Mouse (Mus musculus) kidney, postnatal 25 days (tissue): ENCODE measurements around the gene Commd7.
A peak's percentile ranks its signal among the peaks of the same experiment; 100 is the strongest.
"Not testable (repeated sequence)": the region's sequence is repeated elsewhere in the genome, so short reads cannot be mapped to it uniquely, and the experiment has no call there.

Experiments used
- DNase-seq, 2 experiments: peaks; one replicate each; pipeline ENCODE4 v3.0.0; 2021; ENCODE audit warnings: mixed read lengths in 2 of 2

Commd7 gene

DNA sequence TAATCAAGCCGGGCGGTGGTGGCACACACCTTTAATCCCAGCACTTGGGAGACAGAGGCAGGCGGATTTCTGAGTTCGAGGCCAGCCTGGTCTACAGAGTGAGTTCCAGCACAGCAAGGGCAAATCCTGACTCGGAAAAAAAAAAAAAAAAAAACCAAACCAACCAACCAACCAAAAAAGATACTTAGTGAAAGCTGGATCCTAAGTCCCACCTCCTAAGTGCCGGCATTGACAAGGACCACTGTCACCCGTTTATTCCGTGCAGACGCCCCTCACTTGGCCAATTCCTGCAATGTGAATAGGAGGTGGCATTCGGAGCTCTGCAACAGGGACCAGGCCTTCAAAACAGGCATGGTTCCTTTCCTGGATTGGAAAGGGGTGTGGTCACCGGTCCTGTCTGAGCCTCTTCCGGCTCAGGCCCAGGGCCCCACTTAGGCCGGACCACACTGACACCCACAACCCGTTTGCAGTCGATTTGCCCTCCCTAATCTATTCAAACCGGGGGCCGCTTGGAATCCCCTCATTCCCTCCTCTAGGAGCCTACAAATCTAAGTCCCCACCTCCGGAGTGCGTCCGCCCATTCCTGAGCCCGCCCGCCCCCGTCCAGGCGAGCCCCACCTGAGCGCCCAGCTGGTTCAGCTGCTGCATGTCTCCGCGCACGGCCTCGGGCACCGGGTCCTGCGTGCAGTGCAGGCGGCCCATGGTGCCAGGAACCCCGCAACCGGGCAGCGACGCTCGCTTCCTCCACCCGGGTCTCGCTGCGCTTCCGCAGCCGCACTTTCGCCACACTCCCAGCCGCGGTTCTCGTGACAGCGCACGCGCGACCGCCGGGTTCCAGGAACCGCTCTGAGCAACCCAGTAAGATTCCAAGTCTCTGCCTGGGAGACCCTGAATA lies at the start of gene Commd7:
Gene Commd7 (minus strand): TSS at position 806 of the 895 bp plus-strand sequence.
- peak; percentile 91 for DNase-seq

DNA sequence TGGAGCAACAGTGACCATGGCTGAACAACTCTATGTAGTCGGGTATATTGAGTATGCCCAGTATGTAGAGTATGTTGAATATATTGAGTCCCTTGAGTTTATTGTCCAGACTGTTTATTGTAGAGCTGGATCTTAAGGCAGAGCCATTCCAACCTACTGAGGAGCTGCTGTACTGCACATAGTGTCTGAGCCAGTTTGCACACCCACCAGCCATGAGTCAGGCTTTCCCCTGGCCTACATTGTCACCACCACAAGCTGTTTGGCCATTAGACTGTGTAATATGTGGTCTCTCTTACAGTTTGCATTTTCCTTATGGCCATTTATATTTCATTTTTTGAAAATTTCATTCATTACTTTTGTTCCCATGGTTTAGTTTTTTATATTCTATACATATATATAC lies 47.4 kb upstream of the Commd7 start:
- no peak for DNase-seq

DNA sequence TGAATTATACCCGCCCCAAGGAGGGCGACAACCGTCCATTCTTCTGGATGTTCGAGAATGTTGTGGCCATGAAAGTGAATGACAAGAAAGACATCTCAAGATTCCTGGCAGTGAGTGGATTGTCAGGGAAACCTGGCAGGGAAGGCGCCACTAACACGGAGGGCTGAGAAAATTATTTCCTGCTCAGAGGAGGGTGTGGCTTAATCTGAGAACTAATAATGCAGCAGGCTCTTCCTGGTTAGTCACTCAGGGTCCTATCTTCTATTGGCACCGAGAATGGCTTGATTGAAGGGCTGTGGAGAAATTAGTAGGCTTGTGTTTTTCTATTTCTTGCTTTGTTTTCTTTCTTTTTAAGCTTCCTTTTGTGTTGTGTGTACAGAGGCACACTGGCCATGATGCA lies 45.0 kb upstream of the Commd7 start:
- DNase-seq, result no peak

DNA sequence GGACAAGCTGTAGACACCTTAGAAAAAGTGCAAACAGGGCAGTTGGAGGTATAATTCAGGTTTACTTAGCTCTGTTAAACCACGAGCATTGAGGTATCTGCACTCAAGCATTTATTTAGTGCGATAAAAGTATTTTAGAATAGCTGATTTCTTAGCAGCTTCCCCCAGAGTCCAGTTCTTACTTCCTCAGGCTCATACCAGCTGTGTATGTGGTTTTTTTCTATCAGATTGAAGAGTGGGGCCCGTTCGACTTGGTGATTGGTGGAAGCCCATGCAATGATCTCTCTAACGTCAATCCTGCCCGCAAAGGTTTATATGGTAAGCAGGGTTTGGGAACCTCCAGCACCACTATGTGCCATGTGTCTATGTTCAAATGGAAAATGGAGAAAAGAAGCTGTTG lies 44.4 kb upstream of the Commd7 start:
- no peak for DNase-seq

DNA sequence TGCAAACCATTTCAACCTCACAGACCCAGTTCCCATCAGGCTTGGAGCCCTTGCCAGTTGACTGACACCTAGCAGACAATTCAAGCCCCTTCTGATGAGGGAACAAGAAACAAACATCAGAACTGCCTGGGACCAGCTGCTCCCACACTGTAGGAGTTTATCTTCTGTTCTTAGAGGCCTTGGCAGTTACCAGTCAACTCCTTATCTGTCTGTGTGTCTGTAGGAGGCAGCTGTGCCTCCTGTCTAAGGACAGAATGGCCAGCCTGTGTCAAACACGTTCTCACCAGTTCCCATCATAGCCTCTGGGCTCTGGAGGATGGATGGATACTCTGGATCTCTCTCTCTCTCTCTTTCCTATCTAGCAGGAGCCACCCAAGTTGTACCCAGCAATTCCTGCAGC lies 42.8 kb upstream of the Commd7 start:
- not testable (repeated sequence) for DNase-seq

DNA sequence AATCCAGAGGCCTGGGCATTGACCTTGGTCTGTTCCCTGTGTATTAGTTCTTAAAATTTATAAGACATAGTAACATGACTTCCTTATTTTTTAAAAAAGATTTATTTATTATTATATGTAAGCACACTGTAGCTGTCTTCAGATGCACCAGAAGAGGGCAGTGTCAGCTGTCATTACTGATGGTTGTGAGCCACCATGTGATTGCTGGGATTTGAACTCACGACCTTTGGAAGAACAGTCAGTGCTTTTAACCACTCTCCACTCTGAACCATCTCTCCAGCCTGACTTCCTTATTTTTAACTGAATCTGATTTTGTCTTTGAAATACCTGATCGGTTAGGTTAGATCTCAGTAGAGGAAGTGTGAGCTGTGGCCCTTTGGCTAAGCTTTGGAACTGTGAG lies 40.0 kb upstream of the Commd7 start:
- DNase-seq, result no peak

DNA sequence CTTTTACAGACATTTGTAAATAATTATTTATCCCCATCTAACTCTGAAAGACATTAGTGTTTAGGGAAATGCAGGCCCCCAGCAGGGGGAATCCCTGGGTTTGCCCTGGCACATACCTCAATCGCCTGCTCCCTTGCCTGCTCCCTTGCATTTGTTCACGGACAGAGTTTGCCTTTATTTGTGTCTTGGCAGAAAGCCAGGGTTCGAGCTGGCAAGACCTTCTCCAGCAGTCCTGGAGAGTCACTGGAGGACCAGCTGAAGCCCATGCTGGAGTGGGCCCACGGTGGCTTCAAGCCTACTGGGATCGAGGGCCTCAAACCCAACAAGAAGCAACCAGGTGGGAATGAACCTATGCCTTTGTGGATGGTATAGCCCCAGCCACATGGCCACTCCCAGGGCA lies 37.5 kb upstream of the Commd7 start:
- DNase-seq, result no peak

DNA sequence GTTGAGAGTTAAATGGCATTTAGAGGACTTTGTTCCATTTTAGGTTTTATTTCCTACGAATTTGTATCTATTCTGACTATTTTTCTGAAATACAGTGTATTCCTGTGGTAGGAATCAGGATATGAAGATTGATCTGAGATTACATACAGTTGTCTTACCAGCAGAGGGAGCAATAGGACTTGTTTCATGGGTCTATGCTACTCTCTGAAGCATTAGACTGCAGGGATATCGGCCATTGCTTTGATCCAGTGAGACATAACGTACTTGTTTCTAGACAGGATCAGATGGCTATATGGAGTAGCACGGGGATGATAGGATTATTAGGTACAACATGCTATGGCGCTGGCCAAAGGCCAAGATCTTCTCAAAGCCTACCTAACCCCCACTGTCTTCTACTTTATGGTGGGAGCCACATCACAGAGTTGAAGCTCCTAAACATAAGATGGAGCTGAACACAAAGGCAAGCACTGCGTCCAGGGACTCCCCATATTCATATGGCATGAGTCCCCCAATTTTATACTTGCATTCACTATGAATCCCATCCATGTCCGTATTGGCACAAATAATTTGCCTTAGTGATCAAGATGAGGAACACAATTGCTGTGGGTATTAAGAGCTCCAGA lies 36.3 kb upstream of the Commd7 start:
- no peak for DNase-seq

DNA sequence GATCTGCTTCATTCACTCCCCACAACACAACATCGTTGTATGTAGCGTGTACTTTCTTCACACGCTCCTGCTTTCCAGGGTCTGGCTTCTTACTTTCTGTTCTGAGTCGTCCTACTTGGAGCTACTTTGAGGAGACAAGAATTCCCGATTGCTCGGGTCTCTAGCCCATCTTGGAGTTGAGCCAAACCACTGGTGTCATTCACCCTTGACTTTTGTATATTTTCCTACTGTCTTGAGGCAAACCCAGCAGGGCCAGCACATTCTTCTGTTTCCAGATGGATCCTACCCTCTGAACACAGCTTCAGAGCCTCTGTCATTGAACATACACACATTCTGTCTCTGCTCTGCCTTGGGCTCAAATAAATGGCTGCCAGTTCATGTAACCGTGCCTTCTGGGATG lies 32.8 kb upstream of the Commd7 start:
- peak in 1 of 2 experiments; percentile 23 for DNase-seq

DNA sequence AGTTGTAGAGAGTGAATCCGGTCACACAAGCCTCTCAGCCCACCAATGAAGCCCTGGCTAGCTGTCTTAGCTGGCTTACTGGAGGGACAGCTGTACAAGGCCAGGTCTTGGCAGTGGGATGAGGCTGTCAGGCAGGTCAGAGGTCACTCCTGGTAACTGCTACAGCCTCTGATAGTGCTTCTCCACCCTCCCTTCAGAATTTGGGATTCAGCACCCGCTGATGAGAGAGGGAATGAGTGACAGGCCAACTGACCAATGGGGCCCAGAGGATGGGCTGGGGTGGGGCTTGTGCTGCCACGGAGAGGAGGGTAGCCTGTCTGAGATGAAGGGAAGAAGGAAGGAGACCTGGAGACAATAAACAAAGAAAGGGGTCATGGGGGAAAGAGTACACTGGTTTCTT lies 28.0 kb upstream of the Commd7 start:
- no peak for DNase-seq

DNA sequence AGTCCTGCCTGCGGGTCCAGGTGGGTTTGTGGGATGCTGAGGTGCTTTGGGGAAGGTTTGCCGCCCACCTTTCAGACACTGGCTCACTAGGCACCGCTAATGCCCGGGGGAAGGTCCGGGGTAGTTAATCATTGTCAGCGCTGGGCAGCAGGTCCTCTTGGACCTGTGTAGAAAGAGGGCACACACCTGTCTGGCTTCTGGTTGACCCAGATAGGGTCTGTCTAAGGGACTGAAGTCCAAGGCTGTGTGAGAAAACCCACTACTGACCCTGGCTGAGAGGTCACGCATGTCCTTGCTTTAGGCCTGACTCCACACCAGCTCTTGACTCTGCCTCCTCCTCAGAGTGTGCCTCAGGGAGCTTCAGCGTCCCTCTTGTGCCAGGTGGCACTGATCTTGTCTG lies 25.1 kb upstream of the Commd7 start:
- DNase-seq, result not testable (repeated sequence)

DNA sequence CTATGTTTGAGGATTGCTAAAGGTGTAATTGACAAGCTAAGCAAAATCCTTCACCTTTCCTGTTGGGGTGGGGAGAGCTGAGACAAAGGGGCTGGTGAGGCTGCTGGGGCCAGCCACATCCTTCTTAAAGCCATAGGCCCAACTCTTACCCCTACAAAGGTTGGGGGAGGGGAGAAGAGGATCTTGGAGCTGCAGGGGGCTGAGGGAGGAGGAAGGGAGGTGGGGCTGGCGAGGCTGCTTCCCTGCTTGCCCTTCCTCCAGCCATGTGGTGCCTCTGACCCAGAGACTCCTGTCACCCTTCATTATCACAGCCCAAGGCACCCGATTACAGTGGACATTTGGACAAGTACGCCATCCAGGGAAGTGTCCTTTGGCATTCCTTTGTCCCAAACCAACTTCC lies 19.1 kb upstream of the Commd7 start:
- DNase-seq, result no peak

DNA sequence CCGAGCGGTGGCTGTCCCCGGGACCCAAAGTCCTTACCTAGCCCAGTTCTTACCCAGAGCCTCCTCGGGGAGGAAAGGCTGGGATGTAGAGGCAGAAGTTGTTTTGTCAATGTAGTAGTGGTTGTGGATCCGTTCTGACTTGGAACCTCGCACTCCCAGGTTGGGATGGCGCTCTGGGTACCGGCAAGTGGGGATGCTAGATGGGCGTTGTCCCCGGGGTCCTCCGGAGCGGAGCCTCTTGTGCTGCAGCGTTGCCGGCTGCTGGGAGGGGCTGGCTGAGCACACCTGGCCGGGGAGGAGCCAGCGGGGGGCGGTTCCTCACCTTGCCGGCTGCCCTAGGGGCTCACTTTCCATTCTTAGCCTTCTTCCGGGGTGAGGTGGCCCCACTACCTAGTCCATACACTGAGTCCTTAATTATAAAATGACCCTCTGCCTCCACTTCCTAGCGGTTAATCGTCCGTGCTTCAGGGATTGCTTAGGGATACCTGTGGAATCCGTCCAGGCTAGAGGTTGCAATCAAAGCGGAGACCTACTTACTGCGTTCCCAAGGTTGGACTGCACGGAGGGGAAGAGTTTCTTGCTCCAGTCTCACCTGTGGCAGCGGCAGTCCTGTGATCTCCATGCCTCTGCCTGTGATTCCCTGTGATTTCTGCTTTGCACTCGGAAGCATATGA lies 17.6 kb upstream of the Commd7 start:
- DNase-seq, result peak; percentile 49 to 66

DNA sequence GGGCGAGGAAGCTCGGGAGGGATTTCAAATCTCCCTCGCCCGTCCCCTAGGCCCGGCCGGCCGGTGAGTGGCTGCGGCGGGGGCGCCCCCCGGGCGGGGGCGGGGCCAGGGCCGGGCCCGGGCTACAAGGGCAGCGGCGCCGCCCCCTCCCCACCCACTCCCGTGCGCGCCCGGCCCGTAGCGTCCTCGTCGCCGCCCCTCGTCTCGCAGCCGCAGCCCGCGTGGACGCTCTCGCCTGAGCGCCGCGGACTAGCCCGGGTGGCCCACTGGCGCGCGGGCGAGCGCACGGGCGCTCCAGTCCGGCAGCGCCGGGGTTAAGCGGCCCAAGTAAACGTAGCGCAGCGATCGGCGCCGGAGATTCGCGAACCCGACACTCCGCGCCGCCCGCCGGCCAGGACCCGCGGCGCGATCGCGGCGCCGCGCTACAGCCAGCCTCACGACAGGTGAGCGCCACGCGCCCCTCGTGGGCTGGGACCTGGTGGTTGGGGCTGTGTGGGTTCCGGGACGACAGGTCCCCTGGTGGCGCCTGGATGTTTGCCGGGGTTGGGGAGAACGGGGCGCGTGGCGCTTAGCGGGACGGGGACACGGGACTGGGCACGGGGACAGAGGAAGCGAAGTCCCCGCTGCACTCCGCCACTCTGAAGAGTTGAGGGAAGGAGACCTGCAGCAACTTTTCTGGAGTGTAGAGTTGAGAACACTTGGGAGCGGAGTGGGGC lies 16.9 kb upstream of the Commd7 start, which contains the start of gene Dnmt3b:
Gene Dnmt3b (plus strand): TSS at position 153 of the 716 bp plus-strand sequence.
- peak; percentile 63 to 83 for DNase-seq

DNA sequence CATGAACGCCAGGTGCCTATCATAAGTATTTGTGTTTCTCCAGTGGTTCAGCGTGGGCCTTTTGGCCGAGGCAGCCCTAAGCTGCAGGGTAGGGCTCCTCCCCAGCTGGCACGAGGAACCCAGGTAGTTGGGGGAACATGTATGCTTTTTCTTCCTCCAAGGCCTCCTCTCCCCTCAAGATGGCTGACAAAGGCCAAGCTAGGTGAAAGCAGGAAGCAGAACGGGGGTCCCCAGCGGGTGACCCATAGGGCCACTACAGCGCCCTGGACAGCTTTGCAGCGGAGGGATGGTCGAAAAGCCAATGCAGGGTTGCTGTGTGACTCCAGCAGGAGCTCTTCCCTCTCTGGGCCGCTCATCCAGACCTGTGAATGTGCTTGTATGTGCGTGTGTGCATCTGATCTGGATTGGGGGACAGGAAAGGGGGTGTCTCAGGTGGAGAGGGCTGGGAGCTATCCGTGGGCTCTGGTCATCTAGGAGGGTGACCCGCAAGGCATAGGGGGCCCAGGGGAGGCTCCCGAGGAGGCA lies 16.3 kb upstream of the Commd7 start:
- no peak for DNase-seq

DNA sequence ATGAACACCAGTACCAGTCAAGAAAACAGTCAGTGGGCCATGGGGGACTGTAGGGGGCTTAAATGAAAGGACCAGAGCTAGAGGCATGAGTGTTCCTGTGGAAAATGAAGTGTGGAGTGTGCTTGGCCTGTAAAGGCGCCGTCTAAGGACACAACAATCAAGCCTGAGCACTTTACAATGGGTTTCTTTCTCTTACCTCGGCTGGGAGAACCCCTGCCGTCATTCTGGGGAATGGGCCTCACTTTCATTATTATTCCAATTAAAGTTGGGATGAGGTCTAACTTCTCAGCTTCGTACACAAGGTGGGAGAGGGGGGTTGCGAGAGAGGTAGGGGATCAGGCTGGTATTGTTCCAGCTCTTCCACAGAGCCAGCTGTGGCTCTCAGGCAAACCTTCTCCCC lies 10.4 kb upstream of the Commd7 start:
- DNase-seq, result no peak

DNA sequence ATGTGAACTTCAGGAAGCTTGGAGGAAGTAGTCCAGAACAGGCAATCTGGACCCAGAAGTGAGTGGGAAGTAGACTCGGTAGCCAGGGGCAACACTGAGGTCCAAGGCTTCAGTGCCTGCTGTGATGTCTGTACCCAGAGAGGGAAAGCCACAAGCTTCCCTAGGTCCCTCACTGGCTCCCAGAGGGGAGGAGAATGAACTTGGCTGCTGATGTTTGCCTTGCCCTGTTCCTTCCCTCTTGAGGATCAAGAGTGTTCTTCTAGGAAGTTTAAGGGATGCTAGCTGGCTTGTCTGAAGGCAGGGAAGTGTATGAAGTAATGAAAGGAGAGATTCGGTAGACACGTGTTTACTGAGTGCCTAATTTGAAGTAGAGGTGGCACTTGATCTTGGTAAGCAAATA lies 9.9 kb upstream of the Commd7 start:
- DNase-seq, result no peak

DNA sequence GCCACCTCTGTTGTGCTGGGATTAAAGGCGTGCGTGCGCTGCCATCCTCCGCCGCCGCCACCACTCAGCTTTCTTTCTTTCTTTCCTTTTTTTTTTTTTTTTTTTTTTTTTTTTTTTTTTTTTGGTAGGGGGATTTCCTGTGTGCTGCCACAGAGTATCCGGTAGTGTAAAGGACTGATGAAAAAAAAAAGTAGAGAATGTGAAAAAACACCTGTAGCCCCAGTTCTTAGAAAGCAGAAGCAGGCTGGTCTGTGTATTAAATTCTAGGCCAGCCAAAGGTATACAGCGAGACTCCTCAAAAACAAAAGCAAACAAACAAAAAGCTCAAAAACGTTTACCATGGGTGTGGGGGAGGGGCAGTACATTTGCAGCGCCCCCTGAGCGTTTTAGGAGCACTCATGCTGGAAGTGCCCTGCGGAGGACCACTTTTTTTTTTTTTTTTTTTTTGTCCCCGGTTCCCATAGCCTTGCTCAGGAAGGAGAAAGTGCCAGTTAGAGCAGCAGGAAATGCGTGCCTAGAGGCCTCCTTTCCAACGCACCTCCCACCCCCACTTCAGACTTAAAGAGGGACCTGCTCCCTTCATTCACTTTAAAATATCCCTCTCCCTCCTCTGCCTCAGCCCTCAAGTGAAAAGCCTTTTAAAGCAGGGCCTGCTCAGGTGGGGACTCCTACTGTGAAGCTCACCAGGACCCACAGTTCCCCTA lies 6.5 kb upstream of the Commd7 start:
- no peak for DNase-seq

DNA sequence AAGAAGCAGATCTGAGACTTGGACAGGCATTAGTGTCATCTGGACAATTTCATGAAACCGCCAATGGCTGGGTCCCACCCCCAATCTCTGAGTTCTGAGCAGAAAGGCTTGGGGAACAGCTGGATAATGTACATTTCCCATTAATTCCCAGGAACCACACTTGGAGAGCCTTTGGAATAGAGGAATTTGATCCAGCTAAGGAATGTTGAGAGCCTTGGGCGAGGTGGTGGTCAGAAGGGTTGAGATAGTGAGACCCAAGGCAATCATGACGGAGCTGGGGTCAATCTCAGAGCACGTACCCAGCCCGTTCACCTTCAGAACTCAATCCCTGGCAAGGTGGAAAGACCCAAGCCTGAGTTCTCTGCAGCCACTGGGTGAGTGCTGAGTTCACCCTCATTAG lies 678 bp upstream of the Commd7 start:
- no peak for DNase-seq

DNA sequence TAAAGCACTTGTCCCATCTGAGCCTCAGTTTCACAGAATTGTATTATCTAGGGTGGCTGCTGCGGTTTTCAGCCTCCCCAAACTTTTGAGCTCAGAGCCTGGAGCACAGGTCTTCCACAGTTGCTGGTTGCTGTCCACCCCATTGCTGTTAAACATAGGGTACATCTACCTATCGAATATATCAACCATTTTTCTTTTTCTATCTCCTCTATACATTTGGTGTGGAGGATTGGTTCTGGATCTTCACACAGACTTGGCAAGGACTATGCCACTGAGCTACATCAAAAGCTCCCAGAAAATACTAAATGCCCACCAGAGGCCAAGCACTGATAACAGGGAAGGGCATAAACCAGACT lies 268 bp upstream of the Commd7 start:
- DNase-seq, result no peak

DNA sequence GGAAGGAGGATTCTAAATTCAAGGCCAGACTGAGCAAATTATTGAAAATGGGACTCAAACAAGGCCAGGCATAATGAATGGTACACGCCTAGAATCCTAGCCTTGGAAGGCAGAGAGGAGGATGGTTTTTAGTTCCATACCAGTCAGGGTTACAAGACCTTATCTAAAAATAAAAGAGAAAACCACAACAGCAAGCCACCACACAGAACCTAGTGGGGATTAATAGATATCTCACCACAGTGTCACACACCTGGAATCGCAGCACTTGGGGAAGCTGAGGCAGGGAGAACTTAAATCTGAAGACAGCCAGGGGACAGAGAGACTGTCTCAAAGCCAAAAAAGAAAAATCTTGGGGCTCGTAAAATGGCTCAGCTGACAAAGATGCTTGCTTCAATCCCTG lies 1.6 kb downstream of the Commd7 start:
- DNase-seq, result no peak

DNA sequence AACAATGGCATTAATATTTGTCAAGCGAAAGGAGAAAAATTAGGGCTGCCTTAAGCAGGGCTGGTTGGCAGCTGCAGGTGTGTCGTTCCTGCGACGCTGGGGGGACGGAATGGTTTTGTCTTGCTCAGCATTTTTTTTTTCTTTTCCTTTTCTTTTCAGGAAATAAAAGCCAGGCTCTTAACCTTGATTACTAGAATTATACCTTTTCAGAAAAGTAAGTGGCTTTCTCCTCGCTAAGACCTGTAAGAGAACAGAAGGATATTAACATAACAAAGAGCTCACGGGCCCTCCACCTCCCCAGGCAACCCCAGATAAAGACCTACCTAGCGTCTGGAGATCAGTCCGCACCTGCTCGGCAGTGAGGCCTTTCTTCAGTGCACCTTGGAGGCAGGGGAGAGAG lies 10.1 kb downstream of the Commd7 start:
- no peak for DNase-seq
